Mouse (Mus musculus): ENCODE measurements around the gene Add2.

Add2 gene

DNA sequence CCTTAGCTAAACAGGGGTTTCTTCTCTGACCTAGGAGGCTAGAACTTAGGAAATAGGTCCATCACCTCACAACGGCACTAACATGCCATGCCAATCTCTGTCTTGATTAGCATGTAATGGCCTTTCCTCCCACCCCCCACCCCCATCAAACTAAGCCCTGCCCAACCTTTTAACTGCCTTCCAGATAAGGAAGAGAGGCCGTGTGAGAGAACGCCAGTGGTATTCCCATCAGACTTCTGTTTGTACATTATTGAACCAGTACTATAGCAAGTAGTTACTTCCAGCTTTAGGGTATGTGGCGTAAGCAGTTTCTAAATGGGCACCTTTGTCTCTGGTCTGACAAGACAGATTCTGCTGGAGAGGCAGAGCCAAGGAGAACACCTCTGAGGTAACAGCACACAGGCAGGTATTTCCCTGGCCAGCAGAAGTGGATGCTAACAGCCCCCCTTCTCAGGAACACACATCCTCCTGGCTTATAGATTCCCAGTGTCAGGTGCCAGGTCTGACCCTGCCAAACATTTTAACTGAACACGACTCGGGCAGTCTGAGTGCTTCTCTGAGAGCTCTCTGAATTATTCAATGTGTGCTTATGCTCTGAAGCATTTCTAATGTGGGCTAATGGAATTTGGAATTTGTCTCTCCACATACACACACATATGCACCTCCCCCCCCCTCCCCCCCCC lies 22.2 kb downstream of the Add2 start:
- DNase-seq: no peak

DNA sequence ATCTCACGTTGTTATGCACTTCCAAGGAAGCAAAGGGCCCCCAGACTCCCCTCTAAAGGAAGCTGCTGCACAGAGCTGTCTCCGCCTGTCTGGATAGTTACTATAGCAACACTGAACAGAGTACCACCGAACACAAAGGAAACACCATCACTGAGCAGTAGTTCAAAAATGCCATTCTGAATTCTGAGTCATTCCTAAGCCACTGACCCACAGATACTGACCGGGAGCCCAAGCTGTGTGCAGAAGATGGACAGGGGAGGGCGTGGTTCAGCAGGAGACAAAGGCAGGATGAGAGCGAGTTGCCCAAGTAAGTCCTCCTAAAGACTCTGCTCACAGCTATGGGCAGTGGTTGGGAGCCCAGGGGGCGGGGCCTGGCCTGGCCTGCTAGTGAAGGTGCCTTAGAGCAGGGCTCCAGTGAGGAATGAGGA lies 23.6 kb downstream of the Add2 start:
- no peak for DNase-seq

DNA sequence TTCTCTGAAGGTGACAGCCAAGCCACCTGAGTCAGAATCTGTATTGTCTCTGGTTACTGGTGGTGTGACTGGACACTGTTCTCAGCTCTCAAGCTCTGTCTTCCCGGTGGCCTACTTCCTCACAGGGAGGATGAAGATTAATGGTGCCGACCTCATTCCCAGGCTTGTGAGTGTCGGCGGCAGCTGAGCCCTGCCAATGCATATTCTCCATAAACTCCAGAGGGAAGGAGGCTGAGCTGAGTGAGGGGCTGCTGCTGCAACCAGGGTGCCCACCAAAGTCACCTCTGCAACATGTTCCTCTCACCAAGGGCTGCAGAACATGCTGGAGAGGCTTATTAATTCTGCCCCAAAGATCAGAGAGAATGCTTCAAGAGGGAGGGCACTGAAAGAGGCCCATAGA lies 24.1 kb downstream of the Add2 start:
- no peak for DNase-seq

DNA sequence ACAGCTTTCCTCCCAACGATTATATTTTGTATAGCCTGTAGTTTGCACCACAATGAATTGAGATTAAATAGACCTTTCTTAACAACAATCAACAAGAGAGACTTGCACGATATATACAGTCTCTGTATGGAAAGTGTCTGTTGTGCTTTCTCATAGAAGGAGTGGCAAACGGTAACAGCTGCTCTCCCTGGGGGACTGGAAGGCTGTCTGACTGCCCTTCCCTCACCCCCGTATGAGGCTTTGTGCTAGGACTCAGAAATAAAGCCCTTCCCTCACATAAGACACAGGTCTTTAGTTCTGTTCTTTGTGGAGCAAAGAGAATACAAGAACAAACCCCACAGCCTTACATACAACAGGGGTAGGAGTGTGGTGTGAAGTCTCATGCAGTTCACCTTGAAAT lies 24.6 kb downstream of the Add2 start:
- DNase-seq: no peak

DNA sequence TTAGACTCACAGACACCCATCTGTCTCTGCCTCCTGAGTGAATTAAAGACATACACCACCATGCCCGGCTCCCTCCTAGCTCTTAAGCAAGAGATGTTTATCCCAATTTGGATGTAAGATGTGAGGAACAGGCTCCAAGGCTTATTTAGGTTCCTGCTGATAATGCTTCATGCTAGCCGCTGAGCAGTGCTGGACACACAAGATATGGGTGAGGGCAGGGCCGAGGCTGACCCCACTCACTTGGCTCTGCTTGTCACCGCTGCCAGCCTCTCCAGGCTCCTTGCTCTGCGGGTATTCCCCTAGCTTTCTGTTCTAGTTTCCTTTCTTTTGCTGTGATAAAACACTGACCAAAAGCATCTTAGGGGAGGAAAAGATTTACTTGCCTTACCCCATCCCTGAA lies 25.1 kb downstream of the Add2 start:
- DNase-seq: no peak

DNA sequence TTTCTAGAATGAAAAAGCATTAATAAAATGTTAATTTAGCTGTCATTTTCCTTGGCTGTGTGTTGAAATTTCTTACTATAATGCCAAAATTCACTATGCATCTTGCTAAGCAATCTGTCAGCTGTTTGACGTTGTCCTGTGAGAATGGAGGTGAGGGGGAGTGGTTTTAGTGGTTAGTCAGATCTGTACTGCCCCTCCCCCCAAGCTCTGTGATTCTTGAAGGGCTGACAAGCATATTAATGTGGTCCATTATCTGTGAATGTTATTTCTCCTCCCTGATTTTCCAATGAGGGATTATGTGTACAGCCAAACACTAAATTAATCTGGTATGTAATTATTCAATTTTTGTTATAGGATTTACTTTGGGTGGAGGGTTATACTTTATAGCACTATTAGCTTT lies 30.0 kb downstream of the Add2 start:
- no peak for DNase-seq

DNA sequence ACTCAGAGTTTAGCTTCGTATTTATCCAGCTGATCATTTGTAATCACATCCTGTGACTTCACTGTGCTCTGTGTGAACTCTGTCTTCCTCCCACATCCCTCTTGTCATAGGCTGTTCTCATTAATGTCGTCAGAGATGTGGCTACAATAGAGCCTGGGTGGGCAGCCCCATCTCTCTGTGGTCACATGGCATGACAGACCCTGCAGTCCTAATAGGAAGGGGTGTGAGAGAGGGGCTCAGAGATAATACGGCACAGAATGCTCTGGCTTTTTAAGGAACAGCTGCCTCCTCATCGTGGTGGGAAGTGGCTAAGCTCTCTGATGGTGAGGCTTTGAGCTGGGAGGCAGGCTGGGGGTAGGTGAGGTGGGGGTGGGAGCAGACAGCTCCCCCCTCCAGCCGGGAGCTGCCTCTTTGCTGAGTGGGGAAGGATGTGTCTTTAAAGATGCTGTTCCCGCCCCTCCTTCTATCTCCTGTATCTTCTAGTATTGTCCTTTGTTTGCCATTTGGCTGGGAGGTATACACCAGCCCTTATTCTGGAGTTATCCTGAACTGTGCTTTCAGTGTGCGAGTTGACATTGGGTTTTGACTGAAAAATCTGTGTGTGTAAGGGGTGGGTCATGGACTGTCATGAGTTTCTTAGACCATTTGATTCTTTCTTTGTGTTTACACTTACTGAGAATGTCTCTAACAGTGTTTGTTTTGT lies 30.8 kb downstream of the Add2 start:
- DNase-seq: no peak

DNA sequence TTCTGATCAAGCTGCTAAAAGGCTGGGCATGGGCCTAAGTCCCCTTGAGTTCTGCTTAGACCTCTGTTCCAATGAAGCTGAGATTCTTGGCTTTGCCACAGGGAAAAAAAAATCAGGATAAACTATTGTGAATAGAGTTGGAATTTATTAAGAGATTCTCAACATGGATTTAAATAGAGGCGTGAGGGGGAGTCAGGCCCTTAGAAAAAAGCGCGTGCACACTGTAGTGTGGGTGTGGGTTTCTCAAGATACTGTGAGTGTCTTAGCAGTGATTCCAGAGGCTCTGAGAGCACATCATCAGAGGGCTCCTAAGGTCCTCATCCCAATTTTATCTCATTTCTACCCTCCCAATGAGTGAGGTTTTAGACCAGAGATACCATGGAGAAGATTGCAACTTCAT lies 31.7 kb downstream of the Add2 start:
- DNase-seq: no peak

DNA sequence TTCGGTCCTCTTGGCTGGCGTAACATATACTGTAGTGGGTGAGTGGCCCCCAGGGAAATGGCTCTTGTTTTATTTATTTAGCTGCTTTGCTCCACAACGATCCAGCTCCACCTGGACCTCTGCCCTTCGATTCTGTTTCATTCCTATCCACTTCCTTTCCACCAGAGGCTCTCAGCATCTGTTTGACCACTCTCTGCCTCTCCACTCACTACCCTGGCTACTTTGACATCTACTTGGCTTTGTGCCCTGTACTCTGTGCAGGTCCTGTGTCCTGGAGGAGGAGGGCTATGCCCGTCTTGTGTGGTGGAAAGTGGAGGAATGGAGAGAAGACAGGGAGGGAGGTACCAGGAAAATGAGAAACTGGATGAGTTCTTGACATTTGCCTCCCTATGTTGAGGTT lies 33.7 kb downstream of the Add2 start:
- DNase-seq: no peak

DNA sequence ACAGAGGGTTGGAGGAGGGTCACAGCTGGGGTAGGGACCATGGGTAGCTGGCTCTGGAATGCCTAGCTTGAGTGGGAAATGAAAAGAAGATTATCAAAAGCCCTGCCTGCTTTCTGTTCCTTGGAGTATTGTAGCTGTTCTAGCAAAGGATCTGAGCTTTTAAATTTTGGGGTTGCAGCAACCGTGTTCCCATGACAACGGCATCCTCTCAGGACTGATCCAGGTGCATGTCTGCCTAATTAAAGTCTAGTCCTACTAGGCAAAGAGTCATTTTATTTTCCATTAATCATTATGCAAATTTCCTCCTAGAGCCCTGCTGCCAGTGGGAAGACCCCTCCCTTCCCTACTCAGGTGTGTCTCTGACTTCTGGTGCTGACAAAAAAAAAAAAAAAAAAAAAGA lies 34.2 kb downstream of the Add2 start:
- no peak for DNase-seq

DNA sequence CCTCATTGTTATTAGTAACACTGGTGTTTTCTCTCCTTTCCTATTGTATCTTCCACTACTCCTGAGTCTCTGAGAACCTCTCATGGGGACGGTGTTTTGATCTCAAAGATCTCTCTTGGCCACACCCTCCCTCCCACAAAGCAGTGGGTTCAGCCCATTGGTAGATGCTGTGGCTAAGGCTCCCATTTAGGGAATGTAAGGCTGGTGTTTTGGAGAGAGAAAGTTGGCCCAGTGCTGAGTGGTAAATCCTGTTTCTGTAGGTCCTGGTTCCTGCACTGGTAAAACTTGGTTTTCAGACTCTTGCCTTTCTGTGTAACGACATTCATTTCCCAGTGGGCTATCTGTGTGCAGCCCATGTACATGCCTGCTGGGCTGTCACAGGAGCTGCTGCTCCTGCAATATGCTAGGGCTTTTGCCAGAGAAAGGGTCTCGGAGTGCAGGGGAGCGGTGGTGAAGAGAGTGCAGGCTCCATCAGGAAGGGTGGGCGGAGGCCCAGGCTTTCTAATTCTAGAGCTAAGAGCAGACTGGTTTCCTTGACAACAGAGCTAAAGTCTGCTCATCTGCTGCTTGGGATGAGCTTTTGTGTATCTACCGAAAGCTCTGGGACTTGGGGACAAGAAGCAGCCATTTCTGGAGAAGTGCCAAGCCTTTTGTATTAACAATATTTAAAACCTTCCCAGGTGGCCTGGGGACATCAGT lies 36.0 kb downstream of the Add2 start:
- no peak for DNase-seq

DNA sequence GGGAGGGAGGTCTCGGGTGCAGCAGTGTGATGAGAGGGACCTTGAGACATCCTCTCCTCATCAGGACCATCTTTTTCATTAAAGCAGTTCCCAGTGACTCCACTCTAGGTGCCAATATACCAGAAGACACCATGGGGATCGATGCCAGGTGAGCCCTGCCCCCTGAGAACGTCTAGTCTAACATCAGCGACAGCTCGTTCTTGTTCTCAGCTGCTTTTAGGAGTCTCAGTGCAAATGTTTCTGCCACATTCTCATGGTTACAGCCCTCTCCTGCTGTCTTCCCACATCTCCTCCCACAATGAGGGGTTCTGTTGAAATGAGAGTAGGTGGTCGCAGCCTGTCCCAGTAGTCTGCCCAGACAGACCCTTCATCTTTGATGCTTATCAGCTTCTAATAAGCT lies 38.2 kb downstream of the Add2 start:
- no peak for DNase-seq

DNA sequence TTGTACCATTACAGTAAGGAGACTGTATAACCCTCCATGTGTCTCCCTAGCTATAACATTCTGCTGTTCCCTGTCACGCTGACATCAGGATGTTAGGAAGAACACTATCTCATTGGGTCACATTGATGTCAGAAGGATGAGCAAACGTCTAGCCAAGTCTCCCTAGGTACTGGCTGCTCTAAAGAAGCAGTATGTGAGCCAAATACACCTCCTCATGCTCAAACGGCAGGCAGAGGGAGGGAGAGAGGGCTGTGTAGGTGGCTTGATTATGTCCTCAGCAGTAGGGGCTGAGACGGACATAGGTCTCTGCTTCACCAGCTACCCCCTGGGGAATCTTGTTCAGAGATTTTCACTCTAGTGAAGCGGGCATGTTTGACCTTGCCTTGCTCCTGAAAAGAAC lies 38.7 kb downstream of the Add2 start:
- no peak for DNase-seq

DNA sequence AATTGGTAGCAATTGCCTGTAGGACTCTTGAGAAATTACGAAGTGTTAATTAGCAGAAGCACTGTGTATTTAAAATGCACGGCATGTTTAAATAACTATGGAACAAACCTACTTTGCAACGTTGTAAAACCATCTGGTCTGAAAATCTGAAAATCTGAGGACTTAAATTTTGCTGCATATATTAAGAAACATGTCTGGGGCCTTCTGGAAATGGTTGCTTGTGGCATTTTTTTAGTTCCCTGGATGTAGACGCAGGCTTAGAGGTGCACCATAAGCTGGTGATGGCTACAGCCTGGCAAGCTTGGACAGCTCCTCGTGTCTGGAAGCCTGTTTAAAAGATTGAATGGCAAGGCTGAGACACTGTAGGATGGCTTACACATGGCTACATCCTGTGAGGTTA lies 40.5 kb downstream of the Add2 start:
- DNase-seq: no peak

DNA sequence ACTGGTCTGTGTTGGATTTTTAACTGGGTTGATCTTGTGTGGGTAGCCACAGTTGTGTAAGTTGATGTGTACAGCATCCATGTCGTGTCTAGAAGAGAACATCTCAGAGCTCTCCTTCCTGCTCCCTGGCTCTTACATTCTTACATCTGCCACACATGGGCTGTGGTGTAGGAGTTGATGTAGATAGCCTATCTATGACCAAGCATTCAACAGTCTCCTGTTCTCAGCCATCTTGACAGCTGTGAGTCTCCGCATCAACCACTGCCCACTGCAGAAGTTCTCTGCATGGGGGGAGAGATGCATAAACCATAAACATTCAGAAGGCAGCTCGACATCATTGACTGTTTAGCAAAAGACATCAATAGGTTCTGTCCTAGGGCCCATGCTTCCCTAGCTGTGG lies 41.4 kb downstream of the Add2 start:
- no peak for DNase-seq

DNA sequence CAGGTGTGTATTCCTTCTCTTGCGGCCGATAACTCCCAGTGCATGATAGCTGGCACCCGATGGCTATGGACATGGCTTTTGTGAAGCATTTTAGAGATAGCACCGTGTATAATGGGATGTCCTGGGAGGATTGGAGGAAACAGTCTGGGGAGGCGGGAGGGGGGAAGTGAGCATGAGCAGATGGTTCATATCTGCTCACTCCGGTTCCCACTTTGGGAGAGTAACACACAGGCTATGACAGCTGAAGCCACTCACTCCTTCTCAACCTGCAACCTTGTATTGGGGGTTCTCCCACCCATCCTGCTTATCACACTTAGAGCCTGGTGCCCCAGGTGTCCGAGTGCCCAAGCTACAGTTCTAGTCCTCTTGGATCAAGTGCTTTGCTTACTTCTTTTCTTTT lies 41.8 kb downstream of the Add2 start:
- DNase-seq: no peak

DNA sequence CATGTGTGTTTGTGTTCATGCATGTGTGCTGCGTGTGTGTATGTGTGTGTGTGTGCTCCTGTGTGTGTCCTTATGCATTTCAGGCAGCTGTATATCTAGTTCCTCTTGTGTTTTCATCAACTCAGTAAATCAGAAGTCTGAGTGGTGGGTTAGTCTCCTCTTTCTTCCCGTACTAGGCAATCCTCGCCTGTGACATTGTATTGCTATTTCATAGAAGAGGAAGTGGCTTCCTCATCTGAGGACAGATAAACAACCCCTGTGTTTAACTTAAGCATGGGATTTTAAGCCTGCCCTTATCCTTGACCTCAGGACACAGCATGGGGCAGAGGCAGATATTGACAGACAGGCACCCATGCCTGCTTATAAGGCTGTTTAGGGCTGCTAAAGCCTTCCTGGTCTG lies 45.4 kb downstream of the Add2 start:
- no peak for DNase-seq

DNA sequence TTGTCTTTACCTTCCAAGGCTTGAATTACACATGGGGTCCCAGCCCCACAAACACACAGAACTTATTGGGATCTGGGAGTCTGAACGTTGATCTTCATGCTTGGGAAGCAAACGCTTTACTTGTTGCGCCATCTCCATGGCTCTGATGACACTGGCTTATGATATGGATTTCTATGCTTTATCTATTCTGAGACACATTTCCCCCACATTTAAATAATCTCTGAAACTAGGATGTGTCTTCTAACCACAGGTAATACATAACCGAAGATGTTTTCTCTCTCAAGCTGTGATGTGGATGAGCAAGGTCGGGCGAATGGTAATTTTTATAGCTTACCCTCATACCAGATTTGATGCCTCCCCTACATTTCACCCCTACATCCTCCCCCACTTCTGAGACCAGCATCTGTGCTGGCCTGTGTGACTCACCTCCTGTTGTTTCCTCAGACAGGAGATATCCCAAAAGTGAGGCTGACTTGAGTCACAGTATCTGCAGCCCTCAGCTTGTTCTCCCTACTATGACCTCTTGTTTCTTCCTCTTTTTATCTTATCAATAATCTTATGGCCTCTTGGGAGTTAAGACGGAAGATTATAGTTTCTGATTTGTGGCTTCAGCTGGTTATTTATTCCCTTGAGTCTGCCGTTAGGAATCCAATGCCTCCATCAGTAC lies 46.2 kb downstream of the Add2 start:
- DNase-seq: no peak

DNA sequence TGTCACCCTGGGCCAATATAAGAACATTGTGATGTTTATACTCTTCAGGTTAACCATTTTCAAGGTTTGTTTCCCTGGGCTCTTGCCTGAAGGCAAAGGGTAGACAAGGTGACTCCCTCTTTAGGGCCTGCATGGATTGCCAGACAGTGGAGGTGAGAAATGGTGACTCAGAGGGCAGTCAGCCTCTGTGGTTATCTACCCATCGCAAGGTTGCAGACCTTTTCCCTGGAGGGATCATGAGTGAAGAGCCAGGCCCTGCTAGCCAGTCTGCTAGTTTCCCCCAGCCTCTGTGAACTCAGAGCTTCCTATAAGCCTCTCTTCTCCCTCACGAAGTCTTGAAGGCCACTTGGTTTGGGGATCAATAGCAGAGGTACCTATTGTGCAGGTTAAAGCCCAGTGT lies 48.0 kb downstream of the Add2 start:
- DNase-seq: no peak

DNA sequence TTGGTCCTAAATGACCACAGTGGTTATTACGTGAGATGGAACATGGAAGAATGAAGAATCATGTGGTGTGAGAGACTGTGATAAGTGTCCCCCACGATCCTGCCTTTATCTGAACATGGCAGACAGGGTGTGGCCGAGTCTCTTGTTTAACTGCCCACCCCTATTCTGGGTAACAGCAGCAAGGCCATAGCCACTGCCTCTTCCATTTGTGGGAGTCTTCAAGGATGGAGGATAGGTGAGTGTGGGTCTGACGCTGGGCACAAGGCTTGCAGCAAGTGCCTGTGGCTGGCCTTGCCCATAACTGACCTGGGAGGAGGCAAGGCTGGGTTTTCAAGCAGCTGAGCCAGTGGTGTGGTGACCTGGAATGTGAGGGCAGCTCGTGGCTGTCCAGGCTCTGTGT lies 49.4 kb downstream of the Add2 start:
- DNase-seq: no peak

DNA sequence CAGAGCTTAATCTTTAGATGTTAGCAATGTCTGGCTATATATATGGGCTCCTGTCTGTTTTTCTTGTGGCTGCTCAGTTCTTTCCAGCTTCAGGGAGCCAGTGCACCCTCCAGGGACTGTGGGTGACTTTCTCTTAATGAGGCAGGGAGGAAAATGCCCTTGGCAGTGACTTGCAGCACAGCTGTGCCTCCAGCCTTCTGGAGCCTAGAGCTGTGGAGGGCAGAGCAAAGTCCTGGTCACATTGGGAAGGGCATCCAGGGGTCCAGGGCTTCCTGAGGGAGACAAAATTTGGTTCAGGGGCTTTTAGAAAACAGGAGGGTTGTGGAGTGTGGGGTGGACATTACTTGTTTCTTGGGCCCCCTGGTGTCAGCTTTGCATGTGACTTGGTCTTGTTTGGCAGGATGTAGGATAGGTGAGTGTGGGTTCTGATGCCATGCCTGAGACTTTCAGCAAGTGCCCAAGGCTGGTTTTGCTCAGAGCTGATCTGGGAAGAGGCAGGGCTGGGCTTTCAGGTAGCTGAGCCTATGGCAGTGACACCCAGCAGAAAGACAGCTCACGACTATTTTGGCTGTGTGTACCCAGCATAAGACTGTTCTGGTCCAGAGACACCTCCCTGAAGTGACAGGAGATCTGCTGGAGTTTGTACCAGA lies 50.0 kb downstream of the Add2 start:
- DNase-seq: no peak

DNA sequence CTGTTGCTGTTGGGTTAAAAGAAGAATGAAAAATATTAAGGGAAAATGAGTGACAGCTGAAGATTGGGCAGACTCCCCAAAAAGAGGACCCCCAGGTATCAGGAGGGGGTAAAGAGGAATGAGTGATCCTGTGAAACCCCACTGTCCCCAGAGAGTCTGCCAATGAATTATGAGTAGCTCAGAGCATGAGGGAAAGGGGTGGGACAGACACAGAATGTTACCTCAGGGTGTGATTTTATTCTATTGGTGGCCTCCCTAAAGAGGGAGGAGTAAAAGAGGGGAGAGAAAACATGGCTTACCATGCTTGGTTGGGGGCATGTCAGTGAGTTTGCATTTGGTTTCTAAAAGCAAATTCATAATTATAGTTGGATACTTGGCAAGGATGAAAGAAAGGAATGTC lies 50.8 kb downstream of the Add2 start:
- DNase-seq: no peak

DNA sequence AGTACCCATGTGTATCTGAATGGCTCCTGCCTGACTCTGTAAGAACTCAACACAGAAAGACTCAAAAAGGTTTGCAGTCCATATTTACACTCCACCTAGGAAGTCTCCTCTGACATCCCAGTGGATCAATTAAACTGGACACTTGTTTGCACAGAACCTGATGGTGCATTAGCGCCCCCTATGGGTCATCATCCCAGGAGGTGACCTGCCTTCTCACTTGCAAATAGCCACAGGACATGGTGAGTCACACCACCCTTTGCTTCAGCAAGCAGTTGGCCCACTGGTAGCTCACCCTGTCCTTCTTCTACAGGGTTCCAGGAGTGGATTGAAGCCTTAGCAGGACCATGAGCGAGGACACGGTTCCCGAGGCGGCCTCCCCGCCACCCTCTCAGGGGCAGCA lies 57.0 kb downstream of the Add2 start:
- DNase-seq: peak in 1 of 2 experiments; percentile 57

Data from kidney, adult 8-10 months (tissue).